Mouse (Mus musculus) C3H10T1/2 (cell line): ENCODE results near the gene Gm17402. TPM values are rescaled to one million over a fixed set of nuclear protein-coding genes. Genes with fewer than 3 reads are reported as not detected.

Source experiments
- polyA plus RNA-seq, 2 experiments: library from polyadenylated mRNA; unstranded; fragments of >200 nt; fragmentation: generic; extraction: Trizol; gene quantifications; one replicate each; pipeline ENCODE4 v1.2.1; 2012; ENCODE audit warnings: missing spikeins in 2 of 2

Gm17402 gene
- not detected for polyA plus RNA-seq

DNA sequence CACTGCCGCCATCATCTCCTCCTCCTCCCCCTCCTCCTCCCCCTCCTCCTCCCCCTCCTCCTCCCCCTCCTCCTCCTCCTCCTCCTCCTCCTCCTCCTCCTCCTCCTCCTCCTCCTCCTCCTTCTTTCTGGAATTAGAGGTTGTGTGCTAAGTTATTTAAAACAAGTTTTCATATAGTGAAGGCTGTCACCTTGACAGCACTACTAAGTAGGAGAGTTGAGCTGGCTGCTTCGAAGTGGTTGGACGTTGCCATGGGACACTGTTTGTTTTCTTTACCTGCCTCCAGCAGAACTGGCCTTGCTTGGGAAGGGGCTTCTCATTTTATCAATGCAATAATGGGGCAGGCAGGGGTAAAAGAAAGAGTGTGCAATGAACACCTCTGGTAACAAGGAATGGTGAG, at the start of gene Gm17402:
TSS of gene Gm17402 (minus strand) at position 101 of the 400 bp plus-strand sequence.

DNA sequence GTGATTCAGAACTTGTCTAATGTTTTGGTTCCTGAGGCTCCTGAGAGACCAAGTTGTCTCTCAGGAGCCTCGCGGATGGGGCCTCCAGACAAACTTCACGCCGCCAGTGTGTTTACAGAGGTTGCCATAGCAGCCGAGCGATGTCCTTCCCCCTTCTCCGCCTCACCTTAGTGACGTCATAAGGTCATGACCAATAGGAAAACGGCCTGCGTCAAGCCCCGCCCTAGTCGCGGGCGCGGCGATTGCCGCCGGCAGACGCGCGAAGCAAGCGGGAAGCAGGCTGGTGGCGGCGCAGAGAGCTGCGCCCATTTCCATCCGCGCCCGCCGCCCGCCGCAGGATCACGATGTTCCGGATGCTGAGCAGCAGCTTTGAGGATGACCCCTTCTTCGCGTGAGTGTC, 1.1 kb downstream of the Gm17402 start, which contains the start of gene Mlf1:
TSS of gene Mlf1 (plus strand) at position 226 of the 400 bp plus-strand sequence.

Other genes with a start within 250 kb of the Gm17402 start
- 1 to 10 TPM in 1 of 2 experiments, under 1 TPM in 1; 0.33 to 1.3 TPM for gene Mlf1, start 1.1 kb downstream of the Gm17402 start, polyA plus RNA-seq
- gene Gfm1, start 54.9 kb upstream of the Gm17402 start, polyA plus RNA-seq = 10 to 100 TPM in 1 of 2 experiments, 1 to 10 TPM in 1; 7.5 to 16.0 TPM
- 100 to 1,000 TPM in 1 of 2 experiments, 10 to 100 TPM in 1; 99.3 to 408 TPM for gene Lxn, start 88.8 kb upstream of the Gm17402 start, polyA plus RNA-seq
- under 1 TPM in 1 of 2 experiments, not detected in 1; 0.15 TPM for gene Rarres1, start 140.4 kb upstream of the Gm17402 start, polyA plus RNA-seq
- gene Mfsd1, start 207.6 kb upstream of the Gm17402 start, polyA plus RNA-seq = 10 to 100 TPM; 13.3 to 35.7 TPM